Mouse (Mus musculus): ENCODE results near the gene Ube3b.

GRCm38 (mm10) chr5:114443566-114444367, 63.4 kb downstream of the Ube3b start, which contains the start of the genes Mmab and Mvk:
- TF ChIP-seq POLR2A (IDR thresholded peaks at IDR 0.05; ENCODE audit: insufficient read depth, low read length) (no peak), EP300 (IDR thresholded peaks at IDR 0.05; ENCODE audit: insufficient read depth, low read depth, low read length) (no peak; the same call in 1 of the 2 replicates), CTCF (IDR thresholded peaks at IDR 0.05; ENCODE audit: low read depth, low read length) (no peak)
